Mouse (Mus musculus): ENCODE measurements around the gene Ube2h. TPM values are rescaled to one million over a fixed set of nuclear protein-coding genes. Genes with fewer than 3 reads are reported as not detected.

Gene Ube2h
- polyA plus RNA-seq (2015; fragmentation: Nextera tagmentation; extraction: Ambion mirVana), result 43.3 and 45.9 TPM in 2 replicates

- Histone ChIP-seq H3K4me3 (ENCODE audit: low read length) (peak within 1 kb of the TSS; percentile 56), H3K9ac (ENCODE audit: low read length) (peak within 1 kb of the TSS; percentile 72), H3K27me3 (ENCODE audit: control insufficient read depth, insufficient read depth, low read length) (no peaks in the 10 kb centered on the region), H3K4me2 (ENCODE audit: low read depth, low read length) (peak within 1 kb of the TSS; percentile 82), H3K4me1 (ENCODE audit: control insufficient read depth, insufficient read depth, low read length) (peaks cover 33% of the 10 kb centered on the region), H3K9me3 (replicated peaks; ENCODE audit: control insufficient read depth, low read length) (no peaks in the 10 kb centered on the region), H3K36me3 (ENCODE audit: control insufficient read depth, insufficient read depth) (no peaks in the 10 kb centered on the region), H3K27ac (ENCODE audit: low read length) (peak within 1 kb of the TSS; percentile 95)
- 3% methylated on average over 29 of the region's 33 CpGs for WGBS
- peak; percentile 93 for ATAC-seq (replicated peaks; ENCODE audit: extremely low read depth, insufficient read depth, low FRiP score)
Observed at GRCm38 (mm10) chr6:30304399-30304917, at the start of gene Ube2h. Ube2h (minus strand) TSS chr6:30304539.

- no peak overlapping the region for H3K27ac ChIP-seq (ENCODE audit: low read length)
- H3K4me2 ChIP-seq (ENCODE audit: low read depth, low read length), result no peak overlapping the region
- no peaks in the 10 kb centered on the region for H3K9me3 ChIP-seq (replicated peaks; ENCODE audit: control insufficient read depth, low read length)
- no peak overlapping the region for H3K4me3 ChIP-seq (ENCODE audit: low read length)
- H3K4me1 ChIP-seq (ENCODE audit: control insufficient read depth, insufficient read depth, low read length), result peaks cover 17% of the 10 kb centered on the region
- no peak overlapping the region for H3K9ac ChIP-seq (ENCODE audit: low read length)
- no peak for ATAC-seq (replicated peaks; ENCODE audit: extremely low read depth, insufficient read depth, low FRiP score)
- 62% methylated on average over 8 of the region's 8 CpGs for WGBS
- no peaks in the 10 kb centered on the region for H3K27me3 ChIP-seq (ENCODE audit: control insufficient read depth, insufficient read depth, low read length)
- H3K36me3 ChIP-seq (ENCODE audit: control insufficient read depth, insufficient read depth), result no peaks in the 10 kb centered on the region
Observed at GRCm38 (mm10) chr6:30353661-30354060, 49.3 kb upstream of the Ube2h start.

DNA sequence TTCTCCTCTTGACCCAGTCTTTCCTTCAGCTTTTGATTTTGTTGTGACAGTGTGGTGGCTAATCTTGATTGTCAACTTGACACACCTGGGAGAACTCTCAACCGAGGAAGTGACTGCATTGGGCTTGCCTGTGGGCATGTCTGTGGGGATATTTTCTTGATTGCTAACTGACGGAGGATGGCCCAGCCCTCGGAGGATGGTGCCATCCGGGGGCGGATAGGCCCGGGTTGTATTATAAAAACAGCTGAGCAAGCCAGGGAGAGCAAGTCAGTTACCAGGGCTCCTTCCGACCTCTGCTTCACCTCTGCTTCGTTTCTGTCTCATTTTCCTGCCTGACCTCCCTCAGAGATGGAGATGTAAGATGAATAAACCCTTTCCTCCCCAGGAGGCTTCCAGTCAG is 48.4 kb upstream of the Ube2h start:
- Histone ChIP-seq H3K4me3 (ENCODE audit: low read length) (no peak overlapping the region), H3K27me3 (ENCODE audit: control insufficient read depth, insufficient read depth, low read length) (no peaks in the 10 kb centered on the region), H3K4me2 (ENCODE audit: low read depth, low read length) (no peak overlapping the region), H3K27ac (ENCODE audit: low read length) (no peak overlapping the region), H3K36me3 (ENCODE audit: control insufficient read depth, insufficient read depth) (no peaks in the 10 kb centered on the region), H3K9me3 (replicated peaks; ENCODE audit: control insufficient read depth, low read length) (no peaks in the 10 kb centered on the region), H3K4me1 (ENCODE audit: control insufficient read depth, insufficient read depth, low read length) (peaks cover 17% of the 10 kb centered on the region), H3K9ac (ENCODE audit: low read length) (no peak overlapping the region)
- 47% methylated on average over 8 of the region's 8 CpGs for WGBS
- ATAC-seq (replicated peaks; ENCODE audit: extremely low read depth, insufficient read depth, low FRiP score), result no peak

DNA sequence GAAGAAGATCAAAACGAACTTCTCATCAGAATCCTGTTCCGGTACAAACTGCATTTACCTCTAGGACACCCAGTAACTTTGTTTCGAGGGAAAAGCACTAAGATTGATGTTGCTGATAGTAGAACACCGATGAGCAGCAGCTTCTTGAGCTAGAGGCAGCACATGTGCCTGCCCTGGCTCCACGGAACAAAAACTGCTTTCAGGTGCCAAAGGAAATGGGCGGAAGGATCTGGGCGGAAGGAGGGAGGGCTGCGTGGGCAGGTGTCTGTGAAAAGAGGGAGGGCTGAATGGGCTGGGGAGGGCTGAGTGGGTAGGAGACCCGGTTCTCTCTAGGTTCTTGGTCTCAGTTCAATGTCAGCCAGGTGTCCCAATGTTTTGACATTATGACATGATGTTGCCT is 47.0 kb upstream of the Ube2h start:
- H3K36me3 ChIP-seq (ENCODE audit: control insufficient read depth, insufficient read depth), result no peaks in the 10 kb centered on the region
- H3K4me2 ChIP-seq (ENCODE audit: low read depth, low read length), result no peak overlapping the region
- no peaks in the 10 kb centered on the region for H3K27me3 ChIP-seq (ENCODE audit: control insufficient read depth, insufficient read depth, low read length)
- no peaks in the 10 kb centered on the region for H3K9me3 ChIP-seq (replicated peaks; ENCODE audit: control insufficient read depth, low read length)
- no peak overlapping the region for H3K4me3 ChIP-seq (ENCODE audit: low read length)
- WGBS, result 67% methylated on average over 9 of the region's 9 CpGs
- peaks cover 15% of the 10 kb centered on the region for H3K4me1 ChIP-seq (ENCODE audit: control insufficient read depth, insufficient read depth, low read length)
- no peak overlapping the region for H3K27ac ChIP-seq (ENCODE audit: low read length)
- no peak overlapping the region for H3K9ac ChIP-seq (ENCODE audit: low read length)
- ATAC-seq (replicated peaks; ENCODE audit: extremely low read depth, insufficient read depth, low FRiP score), result no peak

DNA sequence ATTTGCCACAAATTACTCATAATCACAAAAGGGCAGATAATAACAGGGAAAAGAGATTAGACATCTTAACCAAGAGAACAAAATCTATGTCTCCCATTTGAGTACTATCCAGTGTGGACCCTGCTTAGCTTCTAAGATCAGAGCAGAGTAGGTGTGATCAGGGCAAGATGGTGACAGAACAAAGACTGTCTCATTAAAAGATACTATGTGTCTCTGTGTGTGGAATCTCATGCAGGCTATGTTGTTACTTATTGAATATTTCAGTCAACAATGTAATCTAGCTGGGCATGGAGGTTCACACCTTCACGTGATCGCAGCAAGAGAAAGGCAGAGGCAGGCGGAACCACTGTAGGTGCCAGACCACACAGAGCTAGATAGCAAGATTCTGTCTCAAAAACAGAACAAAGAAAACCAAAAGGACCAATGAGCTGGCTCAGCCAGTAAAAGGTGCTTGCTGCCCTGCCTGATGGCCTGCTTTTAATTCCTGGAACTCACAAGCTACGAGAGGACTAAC is 43.0 kb upstream of the Ube2h start:
- Histone ChIP-seq H3K9me3 (replicated peaks; ENCODE audit: control insufficient read depth, low read length) (no peaks in the 10 kb centered on the region), H3K36me3 (ENCODE audit: control insufficient read depth, insufficient read depth) (no peaks in the 10 kb centered on the region), H3K27me3 (ENCODE audit: control insufficient read depth, insufficient read depth, low read length) (no peaks in the 10 kb centered on the region), H3K9ac (ENCODE audit: low read length) (no peak overlapping the region), H3K4me3 (ENCODE audit: low read length) (no peak overlapping the region), H3K4me2 (ENCODE audit: low read depth, low read length) (no peak overlapping the region), H3K27ac (ENCODE audit: low read length) (peak overlapping the region; percentile 18; the same call in 1 of the 2 replicates), H3K4me1 (ENCODE audit: control insufficient read depth, insufficient read depth, low read length) (no peaks in the 10 kb centered on the region)
- WGBS, result 73% methylated on average over 4 of the region's 4 CpGs
- ATAC-seq (replicated peaks; ENCODE audit: extremely low read depth, insufficient read depth, low FRiP score), result no peak

DNA sequence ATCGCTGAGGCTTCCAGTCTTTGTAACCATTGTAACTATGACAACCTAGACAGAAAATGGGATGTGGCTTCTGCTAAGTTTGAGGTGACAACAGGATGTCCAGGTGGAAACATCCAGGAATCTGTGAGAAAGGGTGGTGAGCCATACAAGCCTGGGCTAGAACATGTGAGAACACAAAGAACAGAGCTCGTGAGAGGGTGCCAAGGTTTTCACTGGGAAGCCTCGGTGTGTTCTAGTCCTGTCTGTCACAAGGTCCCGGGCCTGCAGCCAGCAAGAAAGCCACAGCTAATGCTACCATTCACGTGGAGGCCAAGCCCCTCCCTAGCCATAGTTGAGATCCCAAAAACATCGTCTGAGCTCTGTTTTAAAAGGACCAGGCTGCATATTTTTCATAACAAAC is 42.4 kb upstream of the Ube2h start:
- H3K4me1 ChIP-seq (ENCODE audit: control insufficient read depth, insufficient read depth, low read length), result no peaks in the 10 kb centered on the region
- no peak; the same call in 1 of the 2 replicates for ATAC-seq (replicated peaks; ENCODE audit: extremely low read depth, insufficient read depth, low FRiP score)
- 44% methylated on average over 6 of the region's 6 CpGs for WGBS
- H3K9me3 ChIP-seq (replicated peaks; ENCODE audit: control insufficient read depth, low read length), result no peaks in the 10 kb centered on the region
- H3K27me3 ChIP-seq (ENCODE audit: control insufficient read depth, insufficient read depth, low read length), result no peaks in the 10 kb centered on the region
- H3K27ac ChIP-seq (ENCODE audit: low read length), result no peak overlapping the region
- no peak overlapping the region for H3K9ac ChIP-seq (ENCODE audit: low read length)
- no peak overlapping the region for H3K4me3 ChIP-seq (ENCODE audit: low read length)
- no peak overlapping the region for H3K4me2 ChIP-seq (ENCODE audit: low read depth, low read length)
- H3K36me3 ChIP-seq (ENCODE audit: control insufficient read depth, insufficient read depth), result no peaks in the 10 kb centered on the region

DNA sequence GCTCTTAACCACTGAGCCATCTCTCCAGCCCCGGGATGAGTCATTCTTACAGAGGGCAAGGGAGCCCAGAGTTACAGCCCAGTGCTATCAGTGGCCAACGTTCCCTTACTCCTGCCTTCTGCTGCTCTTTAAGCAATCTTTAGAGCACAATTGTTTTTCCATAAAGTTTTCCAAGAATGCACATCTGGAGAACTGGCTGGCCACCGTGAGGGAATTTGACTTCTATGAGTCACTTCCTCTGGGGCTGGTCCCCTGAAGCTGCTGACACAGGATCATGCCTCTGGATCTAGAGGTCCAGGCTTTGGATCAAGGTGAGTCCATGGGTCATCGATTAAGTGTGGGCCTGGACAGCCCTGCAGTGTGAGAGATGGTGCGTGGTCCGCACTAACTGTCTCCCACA is 39.7 kb upstream of the Ube2h start:
- WGBS, result 63% methylated on average over 6 of the region's 6 CpGs
- ATAC-seq (replicated peaks; ENCODE audit: extremely low read depth, insufficient read depth, low FRiP score), result peak; percentile 50
- H3K27ac ChIP-seq (ENCODE audit: low read length), result peak overlapping the region; percentile 55
- H3K9ac ChIP-seq (ENCODE audit: low read length), result no peak overlapping the region
- H3K36me3 ChIP-seq (ENCODE audit: control insufficient read depth, insufficient read depth), result no peaks in the 10 kb centered on the region
- no peak overlapping the region for H3K4me3 ChIP-seq (ENCODE audit: low read length)
- no peak overlapping the region for H3K4me2 ChIP-seq (ENCODE audit: low read depth, low read length)
- H3K27me3 ChIP-seq (ENCODE audit: control insufficient read depth, insufficient read depth, low read length), result no peaks in the 10 kb centered on the region
- H3K9me3 ChIP-seq (replicated peaks; ENCODE audit: control insufficient read depth, low read length), result no peaks in the 10 kb centered on the region
- peaks cover 10% of the 10 kb centered on the region for H3K4me1 ChIP-seq (ENCODE audit: control insufficient read depth, insufficient read depth, low read length)

GRCm38 (mm10) chr6:30340231-30340873 is 36.0 kb upstream of the Ube2h start:
- no peak overlapping the region for H3K4me3 ChIP-seq (ENCODE audit: low read length)
- peaks cover 16% of the 10 kb centered on the region for H3K4me1 ChIP-seq (ENCODE audit: control insufficient read depth, insufficient read depth, low read length)
- H3K9ac ChIP-seq (ENCODE audit: low read length), result no peak overlapping the region
- no peak overlapping the region for H3K4me2 ChIP-seq (ENCODE audit: low read depth, low read length)
- no peaks in the 10 kb centered on the region for H3K36me3 ChIP-seq (ENCODE audit: control insufficient read depth, insufficient read depth)
- H3K9me3 ChIP-seq (replicated peaks; ENCODE audit: control insufficient read depth, low read length), result no peaks in the 10 kb centered on the region
- H3K27me3 ChIP-seq (ENCODE audit: control insufficient read depth, insufficient read depth, low read length), result no peaks in the 10 kb centered on the region
- peak overlapping the region; percentile 82 for H3K27ac ChIP-seq (ENCODE audit: low read length)
- 45% methylated on average over 4 of the region's 4 CpGs for WGBS
- 0 out of 2 replicates have a peak, but pooled peaks have one; percentile 26 for ATAC-seq (replicated peaks; ENCODE audit: extremely low read depth, insufficient read depth, low FRiP score)

GRCm38 (mm10) chr6:30336912-30337311 is 32.6 kb upstream of the Ube2h start:
- Histone ChIP-seq H3K27me3 (ENCODE audit: control insufficient read depth, insufficient read depth, low read length) (no peaks in the 10 kb centered on the region), H3K4me1 (ENCODE audit: control insufficient read depth, insufficient read depth, low read length) (peaks cover 23% of the 10 kb centered on the region), H3K9ac (ENCODE audit: low read length) (peak overlapping the region; percentile 48; the same call in 1 of the 2 replicates), H3K9me3 (replicated peaks; ENCODE audit: control insufficient read depth, low read length) (no peaks in the 10 kb centered on the region), H3K36me3 (ENCODE audit: control insufficient read depth, insufficient read depth) (no peaks in the 10 kb centered on the region), H3K27ac (ENCODE audit: low read length) (peak overlapping the region; percentile 57), H3K4me3 (ENCODE audit: low read length) (no peak overlapping the region), H3K4me2 (ENCODE audit: low read depth, low read length) (peak overlapping the region; percentile 48)
- ATAC-seq (replicated peaks; ENCODE audit: extremely low read depth, insufficient read depth, low FRiP score), result peak; percentile 77
- WGBS, result 2% methylated on average over 5 of the region's 5 CpGs

Measured in heart, embryonic 16.5 days (tissue).